Mouse (Mus musculus) forebrain, postnatal 0 days (tissue): Measurements from ENCODE around the gene Xrcc1. TPM values are rescaled to one million over a fixed set of nuclear protein-coding genes. Genes with fewer than 3 reads are reported as not detected.
"Not testable (repeated sequence)": the region's sequence is repeated elsewhere in the genome, so short reads cannot be mapped to it uniquely, and the experiment has no call there.

Experiments
- ATAC-seq: fragments of 200-750 bp; cut with Nextera tagmentation; 2 replicates; pipeline ENCODE4 v1.8.0; 2017; ENCODE audit warnings: mild to moderate bottlenecking, moderate library complexity
- DNase-seq: peaks from one replicate; pipeline ENCODE4 v3.0.0-alpha.2; 2015
- H3K27ac ChIP-seq: fragments of 300-500 bp; sonication (generic); 2 replicates; pipeline ENCODE4 v1.5.1; 2014; ENCODE audit warnings: low read depth, mild to moderate bottlenecking, antibody characterized with exemption, low read length, moderate library complexity, mixed read lengths
- H3K27me3 ChIP-seq: fragments of 300-500 bp; sonication (generic); 2 replicates; pipeline ENCODE4 v1.6.1; 2014; ENCODE audit warnings: mild to moderate bottlenecking, low read length, mixed read lengths; ENCODE audit not compliant: insufficient read depth
- H3K36me3 ChIP-seq: fragments of 300-500 bp; sonication (generic); 2 replicates; pipeline ENCODE4 v1.6.1; 2014; ENCODE audit warnings: mild to moderate bottlenecking, moderate library complexity; ENCODE audit not compliant: insufficient read depth
- H3K4me1 ChIP-seq: fragments of 300-500 bp; sonication (generic); 2 replicates; pipeline ENCODE4 v1.6.1; 2014; ENCODE audit warnings: antibody characterized with exemption; ENCODE audit not compliant: insufficient read depth
- H3K4me2 ChIP-seq: fragments of 300-500 bp; sonication (generic); 2 replicates; pipeline ENCODE4 v1.6.1; 2014; ENCODE audit warnings: low read depth, mild to moderate bottlenecking, moderate library complexity
- H3K4me3 ChIP-seq: fragments of 300-500 bp; sonication (generic); 2 replicates; pipeline ENCODE4 v1.5.1; 2014; ENCODE audit warnings: low read depth, low read length, mixed read lengths
- H3K9ac ChIP-seq: fragments of 300-500 bp; sonication (generic); 2 replicates; pipeline ENCODE4 v1.6.1; 2014; ENCODE audit warnings: mild to moderate bottlenecking
- H3K9me3 ChIP-seq: fragments of 300-500 bp; sonication (generic); 2 replicates; pipeline ENCODE4 v1.6.1; 2016; ENCODE audit warnings: low read length
- CTCF ChIP-seq: sonication (generic); IDR thresholded peaks from 2 replicates; pipeline ENCODE4 v1.5.1; 2016; ENCODE audit warnings: antibody characterized with exemption, control low read depth, low read depth
- WGBS: fragments of 180-500 bp; shearing (Covaris S2); extraction: QIAGEN DNeasy Blood & Tissue Kit; methylation state at CpG from one replicate; pipeline ENCODE4 v1.1.7; 2014; 5-methylcytosine and 5-hydroxymethylcytosine counted together
- polyA plus RNA-seq: library from polyadenylated mRNA; unstranded; fragments of >200 nt; fragmentation: Nextera tagmentation; extraction: Ambion mirVana; gene quantifications from 2 replicates; pipeline ENCODE4 v1.2.1, GENCODE M21; 2015
- total RNA-seq: library from RNA; depleted of rRNA; stranded (reverse); fragments of >200 nt; gene quantifications from 2 replicates; pipeline ENCODE4 v1.2.3, GENCODE M21; 2014

Gene Xrcc1
- total and polyA plus RNA-seq, 2 experiments from 2014 or later = 48.6 to 49.8 TPM

- DNase-seq = no peak
- Histone ChIP-seq H3K36me3 (no peaks in the 10 kb centered on the region; the same call in 1 of the 2 replicates), H3K4me2 (peak within 1 kb of the TSS; percentile 40), H3K27ac (no peak within 1 kb of the TSS), H3K4me3 (peak within 1 kb of the TSS; percentile 28), H3K27me3 (peaks cover 39% of the 10 kb centered on the region), H3K4me1 (no peaks in the 10 kb centered on the region), H3K9ac (0 out of 2 replicates have a peak within 1 kb of the TSS, but pooled peaks have one; percentile 28), H3K9me3 (no peaks in the 10 kb centered on the region)
- ATAC-seq = 0 out of 2 replicates have a peak, but pooled peaks have one; percentile 4
- TF ChIP-seq CTCF = no peak
- 8% methylated on average over 23 of the region's 27 CpGs for WGBS
Measured at GRCm38 (mm10) chr7:24610144-24610878, 64.2 kb downstream of the Xrcc1 start, which contains the start of gene Phldb3. Gene Phldb3, plus strand, starts transcription at chr7:24610763.

GRCm38 (mm10) chr7:24610879-24611494 lies 64.9 kb downstream of the Xrcc1 start:
- H3K27me3 ChIP-seq = peaks cover 39% of the 10 kb centered on the region
- 2% methylated on average over 36 of the region's 36 CpGs for WGBS

GRCm38 (mm10) chr7:24611709-24612108 lies 65.6 kb downstream of the Xrcc1 start:
- Histone ChIP-seq H3K9ac (no peak overlapping the region), H3K4me1 (no peaks in the 10 kb centered on the region), H3K36me3 (no peaks in the 10 kb centered on the region; the same call in 1 of the 2 replicates), H3K4me2 (no peak overlapping the region), H3K9me3 (no peaks in the 10 kb centered on the region), H3K27me3 (peaks cover 39% of the 10 kb centered on the region), H3K27ac (no peak overlapping the region), H3K4me3 (0 out of 2 replicates have a peak overlapping the region, but pooled peaks have one; percentile 28)
- no peak for DNase-seq
- WGBS = 17% methylated on average over 7 of the region's 7 CpGs
- TF ChIP-seq CTCF = no peak
- ATAC-seq = no peak

More at GRCm38 (mm10) chr7:24610879-24611494, 64.9 kb downstream of the Xrcc1 start:
- no peaks in the 10 kb centered on the region; the same call in 1 of the 2 replicates for H3K36me3 ChIP-seq
- no peak for TF ChIP-seq CTCF
- H3K4me1 ChIP-seq = no peaks in the 10 kb centered on the region
- peak overlapping the region; percentile 28 for H3K4me3 ChIP-seq
- no peak overlapping the region for H3K27ac ChIP-seq
- ATAC-seq (peak; percentile 16), DNase-seq (peak; percentile 18)
- H3K9me3 ChIP-seq = no peaks in the 10 kb centered on the region
- peak overlapping the region; percentile 40 for H3K4me2 ChIP-seq
- 0 out of 2 replicates have a peak overlapping the region, but pooled peaks have one; percentile 28 for H3K9ac ChIP-seq

GRCm38 (mm10) chr7:24612308-24612910 lies 66.3 kb downstream of the Xrcc1 start:
- no peaks in the 10 kb centered on the region for H3K4me1 ChIP-seq
- DNase-seq = no peak
- peaks cover 39% of the 10 kb centered on the region for H3K27me3 ChIP-seq
- no peaks in the 10 kb centered on the region for H3K9me3 ChIP-seq
- ATAC-seq = no peak
- no peak overlapping the region for H3K9ac ChIP-seq
- TF ChIP-seq CTCF = no peak
- H3K4me2 ChIP-seq = 0 out of 2 replicates have a peak overlapping the region, but pooled peaks have one; percentile 13
- 4% methylated on average over 27 of the region's 27 CpGs for WGBS
- H3K36me3 ChIP-seq = no peaks in the 10 kb centered on the region; the same call in 1 of the 2 replicates
- peak overlapping the region; percentile 14; the same call in 1 of the 2 replicates for H3K4me3 ChIP-seq
- H3K27ac ChIP-seq = no peak overlapping the region

DNA sequence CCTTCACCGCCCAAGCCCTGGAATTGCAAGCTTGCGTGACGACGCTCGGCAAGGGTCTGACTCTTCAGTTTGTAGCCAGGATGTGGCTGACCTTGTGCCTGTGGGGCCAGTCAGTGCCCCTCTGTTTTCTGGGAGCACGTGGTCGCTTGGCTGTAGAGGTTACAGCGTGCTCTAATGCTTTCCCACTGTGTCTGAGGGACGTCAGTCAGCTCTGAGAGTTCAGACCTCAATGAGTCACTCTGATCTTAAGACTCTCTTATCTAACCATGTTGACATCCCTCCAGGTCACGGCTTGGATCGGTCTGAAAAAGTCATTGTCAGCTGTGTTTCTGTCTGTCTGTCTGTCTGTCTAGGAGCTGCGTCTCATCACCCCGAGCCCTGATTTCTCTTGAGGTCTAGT lies 68.7 kb downstream of the Xrcc1 start:
- no peak overlapping the region for H3K4me2 ChIP-seq
- no peak overlapping the region for H3K27ac ChIP-seq
- no peak overlapping the region for H3K4me3 ChIP-seq
- no peaks in the 10 kb centered on the region for H3K4me1 ChIP-seq
- ATAC-seq (no peak), DNase-seq (no peak)
- H3K9me3 ChIP-seq = no peaks in the 10 kb centered on the region
- H3K36me3 ChIP-seq = no peaks in the 10 kb centered on the region
- TF ChIP-seq CTCF = no peak
- no peak overlapping the region for H3K9ac ChIP-seq
- peaks cover 36% of the 10 kb centered on the region for H3K27me3 ChIP-seq
- 79% methylated on average over 13 of the region's 13 CpGs for WGBS

DNA sequence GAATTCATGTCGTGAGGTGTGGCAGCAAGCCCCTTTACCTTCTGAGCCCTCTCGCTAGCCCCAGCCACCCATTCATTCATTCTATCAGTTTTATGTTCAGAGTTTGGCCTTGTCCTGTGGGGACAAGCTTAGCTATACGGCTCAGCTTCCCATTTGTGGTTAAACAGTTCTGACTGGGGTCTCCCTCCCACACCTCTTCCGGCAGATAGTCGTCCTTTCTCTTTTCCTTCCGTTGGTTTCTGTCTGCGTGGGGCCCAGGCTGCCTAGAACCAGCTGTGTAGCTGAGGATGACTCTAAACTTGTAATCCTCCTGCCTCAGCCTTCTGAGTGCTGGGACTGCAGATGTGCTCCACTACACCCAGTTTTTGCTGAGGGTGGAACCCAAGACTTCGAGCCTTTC lies 71.7 kb downstream of the Xrcc1 start:
- H3K4me3 ChIP-seq = no peak overlapping the region
- no peaks in the 10 kb centered on the region for H3K4me1 ChIP-seq
- 80% methylated on average over 8 of the region's 8 CpGs for WGBS

GRCm38 (mm10) chr7:24618374-24618773 lies 72.3 kb downstream of the Xrcc1 start:
- ATAC-seq = not testable (repeated sequence)
- WGBS = 92% methylated on average over 8 of the region's 8 CpGs

More for the DNA sequence above, 71.7 kb downstream of the Xrcc1 start:
- DNase-seq (no peak), ATAC-seq (no peak)
- no peak for TF ChIP-seq CTCF
- Histone ChIP-seq H3K27ac (no peak overlapping the region), H3K9ac (no peak overlapping the region), H3K9me3 (no peaks in the 10 kb centered on the region), H3K36me3 (no peaks in the 10 kb centered on the region), H3K27me3 (peaks cover 9% of the 10 kb centered on the region), H3K4me2 (no peak overlapping the region)

More at GRCm38 (mm10) chr7:24618374-24618773, 72.3 kb downstream of the Xrcc1 start:
- H3K9ac ChIP-seq, H3K27ac ChIP-seq, H3K4me3 ChIP-seq, H3K36me3 ChIP-seq, H3K27me3 ChIP-seq, H3K4me1 ChIP-seq, H3K9me3 ChIP-seq, DNase-seq, H3K4me2 ChIP-seq: not testable (repeated sequence)
